Mouse (Mus musculus) heart, postnatal 25 days (tissue): ENCODE measurements around the gene Fndc3a. TPM values are rescaled to one million over a fixed set of nuclear protein-coding genes. Genes with fewer than 3 reads are reported as not detected.

Experiments used
- DNase-seq: peaks from one replicate; pipeline ENCODE4 v3.0.0; 2022; ENCODE audit warnings: low spot score
- intact Hi-C: fragments of 180-260 bp; cut with DNase I; formaldehyde crosslinking; loops from one replicate; pipeline ENCODE4 v1.15.1; 2025
- total RNA-seq, 2 experiments: library from RNA; stranded (reverse); gene quantifications; 2 replicates each; pipeline ENCODE4 v1.2.3; 2021

The Fndc3a gene
- total RNA-seq = 10 to 100 TPM; 15.1 to 18.0 TPM

- intact Hi-C loops = loop anchor here (5.0 to 10.0 kb wide), 2 partner anchors 108 to 275 kb away; no protein-coding TSS in a partner anchor
- peak; percentile 74 for DNase-seq
These were observed at the start of gene Fndc3a for GRCm38 (mm10) chr14:72709710-72710340. Gene Fndc3a (minus strand): TSS chr14:72710003.

DNA sequence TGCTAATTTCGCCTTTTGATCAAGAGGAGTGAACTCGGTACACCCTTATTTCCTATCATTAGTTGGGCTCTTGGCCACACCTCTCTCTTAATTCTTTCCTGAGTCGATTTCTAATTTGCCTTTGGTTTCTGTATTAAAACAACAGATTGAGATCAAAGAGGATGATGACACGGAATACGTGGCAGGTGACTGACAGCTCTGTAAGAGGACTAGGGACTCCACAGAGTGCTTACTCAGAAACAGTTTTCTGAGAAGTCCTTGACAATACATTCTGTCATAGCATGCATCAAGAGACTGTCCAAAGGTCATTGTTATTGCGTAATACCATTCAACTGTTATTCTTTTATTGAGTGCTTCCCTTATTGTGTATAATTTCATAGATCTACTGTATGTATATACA, 43.1 kb upstream of the Fndc3a start:
- intact Hi-C loops = no loop called here
- DNase-seq = no peak

- DNase-seq = no peak
- intact Hi-C loops = no loop called here
These were observed 40.8 kb upstream of the Fndc3a start for GRCm38 (mm10) chr14:72750426-72751182.

DNA sequence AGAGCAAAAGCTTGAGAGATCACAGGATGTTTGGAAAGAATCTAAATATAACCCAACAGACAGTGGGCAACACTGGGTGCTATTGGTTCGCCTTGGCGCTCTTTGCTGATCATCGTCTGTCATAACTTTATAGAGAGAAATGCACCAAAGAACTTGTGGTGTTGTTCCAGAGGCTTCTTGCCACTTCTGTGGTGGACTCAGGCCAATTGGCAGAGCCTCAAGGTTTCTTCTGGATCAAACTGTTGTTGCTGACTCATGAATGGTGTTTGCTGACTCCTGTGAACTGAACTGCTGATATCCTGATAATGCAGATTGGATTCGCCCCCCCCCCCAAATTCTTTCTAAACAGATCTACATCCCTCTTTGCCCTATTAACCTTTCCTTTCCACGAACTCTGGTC, 38.5 kb upstream of the Fndc3a start:
- no peak for DNase-seq
- intact Hi-C loops = no loop called here

DNA sequence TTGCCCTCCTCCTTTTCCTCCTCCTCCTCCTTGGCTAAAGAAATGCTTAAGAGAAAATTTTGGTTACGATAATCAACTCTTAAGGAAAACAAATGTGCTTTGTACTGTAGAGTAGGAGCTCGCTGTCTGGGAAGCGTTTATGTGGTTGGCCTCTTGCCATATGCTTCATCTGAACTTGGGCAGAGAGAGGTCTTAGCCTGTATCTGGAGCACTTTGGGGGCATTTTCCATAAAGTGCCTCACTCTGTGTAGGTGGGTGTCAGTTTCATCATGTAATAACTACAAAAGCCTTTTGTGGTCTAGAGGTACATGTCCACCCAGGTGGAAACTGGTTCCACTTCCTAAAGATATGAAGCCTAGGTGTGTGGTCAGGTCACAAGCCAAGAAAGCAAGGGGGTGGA, 31.9 kb upstream of the Fndc3a start:
- DNase-seq = no peak
- intact Hi-C loops = no loop called here

GRCm38 (mm10) chr14:72740336-72740735, 30.5 kb upstream of the Fndc3a start:
- DNase-seq = no peak
- intact Hi-C loops = no loop called here

DNA sequence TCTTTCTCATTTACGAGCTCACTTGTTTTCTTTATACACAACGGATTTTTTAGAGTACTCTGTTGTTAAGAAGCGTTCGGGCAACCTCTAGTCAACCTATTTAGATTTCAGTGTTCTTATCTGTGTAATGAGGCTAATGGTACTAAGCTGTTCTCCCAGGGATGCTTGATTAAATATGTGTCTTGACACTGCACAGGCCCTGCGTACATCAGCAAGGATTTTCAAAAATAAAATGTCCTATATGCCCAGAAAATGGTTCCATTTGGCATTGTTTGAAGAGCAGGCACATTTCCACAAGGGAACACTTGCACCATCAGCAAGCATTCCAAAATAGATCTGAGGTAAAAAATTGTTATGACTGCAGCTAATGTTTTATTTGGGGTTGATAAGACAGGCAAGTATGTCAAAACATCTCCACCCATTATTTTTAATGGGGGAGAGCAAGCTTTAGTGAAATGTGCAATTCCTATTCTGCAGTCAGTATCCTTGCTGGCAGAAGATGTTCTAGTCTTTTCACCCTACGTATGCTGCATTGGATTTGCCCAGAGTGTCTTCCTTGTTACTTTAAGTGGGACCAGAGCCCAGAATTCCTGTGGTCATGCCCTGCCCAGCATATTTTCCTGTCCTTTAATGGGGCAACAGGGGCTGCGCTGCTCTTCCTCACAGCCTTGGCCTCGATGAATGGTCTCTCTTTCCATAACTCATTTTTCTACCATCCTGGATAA, 29.8 kb upstream of the Fndc3a start:
- DNase-seq = no peak
- intact Hi-C loops = no loop called here

GRCm38 (mm10) chr14:72738776-72739175, 29.0 kb upstream of the Fndc3a start:
- no peak for DNase-seq
- intact Hi-C loops = no loop called here

- intact Hi-C loops = no loop called here
- DNase-seq = no peak
These were observed 28.4 kb upstream of the Fndc3a start for GRCm38 (mm10) chr14:72738217-72738616.

- intact Hi-C loops = no loop called here
- DNase-seq = no peak
These were observed 16.1 kb upstream of the Fndc3a start for GRCm38 (mm10) chr14:72725865-72726264.

DNA sequence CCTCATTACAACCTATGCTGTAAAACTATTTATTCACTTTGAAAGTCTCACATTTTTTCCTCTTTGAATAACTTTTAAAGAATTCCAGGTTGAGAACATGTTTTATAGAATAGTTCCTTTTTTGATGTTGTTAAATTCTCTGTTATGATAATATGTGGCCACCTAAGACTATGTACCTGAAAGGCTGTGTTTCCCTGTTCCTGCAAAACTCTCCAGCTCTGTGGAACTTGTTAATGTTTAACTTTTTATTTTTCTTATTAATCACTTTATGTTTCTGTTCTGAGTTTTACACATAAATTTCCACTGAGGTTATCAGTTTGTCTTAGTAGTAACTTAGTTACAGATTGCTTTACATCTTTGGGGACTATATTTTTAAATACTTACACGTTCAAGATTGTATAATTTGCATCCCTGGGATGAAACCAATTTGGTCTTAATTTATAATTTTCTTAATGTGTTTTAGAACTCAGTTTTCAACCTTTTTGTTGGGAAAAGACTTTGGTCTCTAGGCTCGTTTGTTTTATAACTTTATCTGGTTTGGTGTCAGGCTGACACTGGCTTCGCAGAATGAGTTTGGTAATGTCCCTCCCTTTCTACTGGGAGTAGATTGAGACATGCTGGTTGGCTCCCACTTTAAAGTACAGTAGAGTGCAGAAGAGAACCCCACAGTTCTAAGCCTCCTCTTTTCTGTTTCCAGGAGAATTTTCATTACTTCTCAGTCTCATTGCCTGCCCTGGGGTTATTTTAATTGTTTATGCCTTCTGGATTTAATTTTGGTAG, 12.7 kb upstream of the Fndc3a start:
- DNase-seq = no peak
- intact Hi-C loops = no loop called here

DNA sequence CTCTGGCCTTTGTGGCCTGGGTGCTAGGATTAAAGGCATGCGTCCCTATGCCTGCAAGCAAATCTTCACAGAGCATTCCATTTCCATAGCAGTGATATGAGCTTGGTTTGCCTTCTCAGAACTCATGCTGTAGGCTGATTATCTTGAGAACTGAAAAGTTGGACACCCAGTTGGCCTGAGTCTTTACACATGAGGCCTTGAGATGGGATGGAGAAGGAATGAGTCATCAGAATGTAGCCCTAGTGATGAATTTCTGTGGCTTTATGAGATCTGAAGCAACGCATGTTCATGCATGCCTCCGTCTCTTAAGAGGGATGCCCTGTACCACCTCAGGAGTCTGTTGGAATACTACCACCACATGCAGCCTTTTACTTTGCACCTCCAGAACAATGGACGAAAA, 6.4 kb upstream of the Fndc3a start:
- DNase-seq = no peak
- intact Hi-C loops = loop anchor here (10.0 kb wide), 1 partner anchor 269 kb away; no protein-coding TSS in a partner anchor

GRCm38 (mm10) chr14:72711130-72711529, 1.3 kb upstream of the Fndc3a start:
- no peak for DNase-seq
- intact Hi-C loops = loop anchor here (10.0 kb wide), 1 partner anchor 274 kb away; no protein-coding TSS in a partner anchor

GRCm38 (mm10) chr14:72710341-72711027, 681 bp upstream of the Fndc3a start:
- intact Hi-C loops = loop anchor here (10.0 kb wide), 1 partner anchor 274 kb away; no protein-coding TSS in a partner anchor
- DNase-seq = peak; percentile 2

DNA sequence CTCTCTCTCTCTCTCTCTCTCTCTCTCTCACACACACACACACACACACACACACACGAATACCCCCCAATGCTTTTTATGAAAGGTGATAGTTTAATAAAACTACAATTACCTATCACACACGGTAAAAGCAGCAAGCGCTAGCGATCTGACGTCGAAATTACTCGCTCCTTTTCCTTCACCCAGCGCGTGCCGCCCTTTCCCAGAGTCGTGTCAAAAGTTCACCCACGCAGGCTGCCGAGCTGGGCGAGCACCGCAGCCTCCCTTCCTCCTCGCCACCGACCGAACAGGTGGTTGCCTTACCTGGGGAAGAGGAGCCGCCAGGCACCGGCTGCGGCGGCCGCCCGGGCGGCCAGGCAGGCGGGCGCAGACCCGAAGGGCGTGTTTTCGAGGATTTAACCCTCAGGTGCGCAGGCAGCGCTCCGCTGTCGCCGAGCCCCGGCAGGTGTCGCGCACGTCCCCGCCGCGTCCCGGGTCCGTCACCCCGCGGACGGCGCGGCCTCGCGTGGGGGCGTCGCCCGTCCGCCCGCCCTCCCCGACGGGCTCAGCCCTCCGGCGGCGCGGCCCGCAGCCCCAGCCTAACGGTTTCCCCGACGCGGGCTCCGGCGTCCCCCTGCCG, 603 bp downstream of the Fndc3a start:
- DNase-seq = no peak

DNA sequence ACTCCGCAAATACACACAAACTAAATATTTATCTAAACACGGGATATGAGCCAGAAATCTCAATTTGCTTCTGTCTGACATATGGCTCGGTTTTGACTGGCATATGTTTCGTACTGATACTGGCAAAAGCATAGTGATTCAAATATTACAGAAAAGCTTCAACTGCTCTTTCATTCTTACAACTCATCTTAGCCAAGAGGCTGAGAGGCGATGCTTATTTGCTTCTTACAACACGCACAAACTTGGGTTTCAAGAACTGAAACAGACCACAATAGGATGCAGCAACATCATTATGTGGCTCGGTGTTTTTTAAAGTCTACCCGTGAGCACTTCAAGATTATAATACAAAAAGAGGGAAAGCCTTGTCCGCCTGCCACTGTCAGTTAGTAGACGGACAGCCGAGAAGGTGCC, 1.2 kb downstream of the Fndc3a start:
- intact Hi-C loops = loop anchor here (5.0 kb wide), 1 partner anchor 106 kb away; no protein-coding TSS in a partner anchor
- no peak for DNase-seq

More for the DNA sequence above, 603 bp downstream of the Fndc3a start:
- intact Hi-C loops = loop anchor here (5.0 kb wide), 1 partner anchor 107 kb away; no protein-coding TSS in a partner anchor

GRCm38 (mm10) chr14:72700056-72700455, 9.7 kb downstream of the Fndc3a start:
- intact Hi-C loops = no loop called here
- DNase-seq = no peak

DNA sequence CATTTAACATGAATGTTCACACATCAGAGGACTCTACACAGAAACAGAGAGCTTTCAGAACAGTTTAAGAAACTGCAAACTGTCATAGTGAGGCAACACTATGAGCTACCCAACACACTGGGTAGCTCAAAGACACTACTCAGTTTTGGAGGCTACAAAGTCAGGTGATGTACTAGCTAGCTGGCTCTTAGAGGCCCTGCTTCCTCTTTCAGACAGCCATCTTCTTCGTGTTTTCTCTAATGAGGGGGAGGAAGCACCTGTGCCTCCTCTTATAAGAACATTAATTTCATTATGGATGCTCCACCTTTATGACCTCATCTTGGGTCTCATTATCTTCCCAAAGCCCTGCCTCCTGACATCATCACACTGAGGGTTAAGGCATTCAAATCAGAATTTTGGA, 18.4 kb downstream of the Fndc3a start:
- no peak for DNase-seq
- intact Hi-C loops = no loop called here

DNA sequence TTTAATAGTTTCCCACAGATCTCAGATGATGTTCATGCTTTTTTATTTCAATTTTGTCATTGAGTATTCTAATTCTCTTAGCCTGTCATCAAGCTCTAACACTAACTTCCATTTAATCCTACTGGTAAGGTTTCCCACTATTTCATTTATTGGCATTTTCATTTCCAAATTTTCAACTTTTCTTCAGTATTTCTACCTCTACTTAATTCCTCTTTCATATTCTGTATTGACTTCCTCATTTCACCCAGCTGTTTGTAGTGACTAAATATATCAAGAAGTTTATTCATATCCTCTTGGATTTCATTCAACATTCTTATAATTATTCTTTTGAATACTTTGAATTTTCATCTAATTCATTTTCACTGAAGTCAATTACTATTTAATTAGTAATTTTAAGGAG, 20.3 kb downstream of the Fndc3a start:
- intact Hi-C loops = no loop called here
- DNase-seq = no peak
